Comparison of ENCODE assay signal across 8 mouse cellular contexts in genomic region chr7:99510087-99510501, GRCm38 (mm10). TPM values are rescaled to one million over a fixed set of nuclear protein-coding genes. Genes with fewer than 3 reads are reported as not detected.
A peak's percentile ranks its signal among the peaks of the same experiment; 100 is the strongest.
DNase-seq lines count a peak whose midpoint lies in the region; ATAC-seq and TF ChIP-seq lines count a peak whose summit lies in the region.

No protein-coding gene starts in this region.

- H3K4me1 ChIP-seq in hindbrain, postnatal 0 days (ENCODE audit: insufficient read depth, low read length): peaks cover 5% of the 10 kb centered on the region; the same call in 1 of the 2 replicates
- 0 out of 2 replicates have a peak, but pooled peaks cover 8% of the 10 kb centered on the region for H3K4me1 ChIP-seq in neural tube, embryonic 12.5 days

- under 1% methylated on average over 8 of the region's 8 CpGs for WGBS in hindbrain, postnatal 0 days
- WGBS in neural tube, embryonic 12.5 days: 11% methylated on average over 8 of the region's 8 CpGs

- no peaks in the 10 kb centered on the region for H3K36me3 ChIP-seq in hindbrain, postnatal 0 days (ENCODE audit: insufficient read depth, low read length)
- no peaks in the 10 kb centered on the region for H3K36me3 ChIP-seq in neural tube, embryonic 12.5 days

- peak overlapping the region; percentile 23 for H3K4me2 ChIP-seq in hindbrain, postnatal 0 days (ENCODE audit: low read depth, low read length)
- no peak overlapping the region; the same call in 1 of the 2 replicates for H3K4me2 ChIP-seq in neural tube, embryonic 12.5 days (replicated peaks)

- H3K27ac ChIP-seq in gastrocnemius, adult 2 months: no peak overlapping the region
- H3K27ac ChIP-seq in hindbrain, postnatal 0 days: peak overlapping the region; percentile 62
- H3K27ac ChIP-seq in neural tube, embryonic 12.5 days: no peak overlapping the region

- H3K27me3 ChIP-seq in hindbrain, postnatal 0 days (ENCODE audit: insufficient read depth, low read length): no peaks in the 10 kb centered on the region
- no peaks in the 10 kb centered on the region for H3K27me3 ChIP-seq in neural tube, embryonic 12.5 days (replicated peaks)

- ATAC-seq in common myeloid progenitor, adult 5-6 weeks (replicated peaks; ENCODE audit: low read depth, poor library complexity, severe bottlenecking): peak; percentile 33; the same call in 1 of the 2 replicates
- ATAC-seq in hindbrain, postnatal 0 days: peak; percentile 96
- ATAC-seq in neural tube, embryonic 12.5 days (ENCODE audit: low FRiP score, low read depth): 0 out of 2 replicates have a peak, but pooled peaks have one; percentile 44
- no peak for ATAC-seq in CD4-positive, CD25-positive, alpha-beta regulatory T cell, adult 4 months

- 0 out of 2 replicates have a peak overlapping the region, but pooled peaks have one; percentile 15 for H3K4me3 ChIP-seq in gastrocnemius, adult 2 months
- no peak overlapping the region for H3K4me3 ChIP-seq in hindbrain, postnatal 0 days (ENCODE audit: low read length)
- no peak overlapping the region for H3K4me3 ChIP-seq in neural tube, embryonic 12.5 days

- no peak for TF ChIP-seq CTCF in gastrocnemius, adult 2 months (IDR thresholded peaks at IDR 0.05)
- no peak for TF ChIP-seq CTCF in hindbrain, postnatal 0 days (IDR thresholded peaks at IDR 0.05; ENCODE audit: low read depth)

- no peaks in the 10 kb centered on the region for H3K9me3 ChIP-seq in hindbrain, postnatal 0 days (ENCODE audit: low read length)
- 0 out of 2 replicates have a peak, but pooled peaks cover 4% of the 10 kb centered on the region for H3K9me3 ChIP-seq in neural tube, embryonic 12.5 days

- no peak overlapping the region for H3K9ac ChIP-seq in hindbrain, postnatal 0 days (replicated peaks; ENCODE audit: low read length)
- H3K9ac ChIP-seq in neural tube, embryonic 12.5 days: no peak overlapping the region

- peak; percentile 44 for DNase-seq in Muller cell, postnatal 12 days (ENCODE audit: inconsistent ontology term)
- DNase-seq in gastrocnemius, adult 2 months: peak; percentile 68
- peak; percentile 80 for DNase-seq in hindbrain, postnatal 0 days (ENCODE audit: low spot score)
- DNase-seq in left cerebral cortex, postnatal 4 days: peak; percentile 66
- DNase-seq in cerebellum, adult 11-12 months: no peak

- intact Hi-C loops in gastrocnemius, adult 2 months (cut with DNase I): no loop called here
- intact Hi-C loops in left cerebral cortex, postnatal 4 days (cut with DNase I): no loop called here

RNA-seq across cellular contexts. Expression of gene Arrb1, which starts 25.2 kb away (rescaled TPM):
- 45.4 and 48.7 TPM in 2 replicates for total RNA-seq in common myeloid progenitor, adult 5-6 weeks (2017)
- 10 to 100 TPM in 1 of 2 experiments, 1 to 10 TPM in 1; 6.9 to 10.8 TPM for total RNA-seq in gastrocnemius, adult 2 months (2021)
- total RNA-seq in hindbrain, postnatal 0 days (2014; rRNA removed): 106 and 113 TPM in 2 replicates
- 13.5 and 13.7 TPM in 2 replicates for polyA plus RNA-seq in hindbrain, postnatal 0 days (2015; fragmentation: Nextera tagmentation; extraction: Ambion mirVana)
- total RNA-seq in left cerebral cortex, postnatal 4 days (2021): 100 to 1,000 TPM; 147 to 150 TPM
- polyA plus RNA-seq in neural tube, embryonic 12.5 days (2016; fragmentation: Nextera tagmentation; extraction: Ambion mirVana): 16.3 and 18.4 TPM in 2 replicates
- 10 to 100 TPM; 12.3 to 22.0 TPM for polyA plus RNA-seq in CD4-positive, CD25-positive, alpha-beta regulatory T cell, adult 4 months (2017; shearing (Covaris generic))

RNA-seq across cellular contexts. Expression of gene Rps3, which starts 26.6 kb away (rescaled TPM):
- 1,801 and 2,134 TPM in 2 replicates for total RNA-seq in common myeloid progenitor, adult 5-6 weeks (2017)
- 100 to 1,000 TPM; 242 to 287 TPM for total RNA-seq in gastrocnemius, adult 2 months (2021)
- 526 and 754 TPM in 2 replicates for total RNA-seq in hindbrain, postnatal 0 days (2014; rRNA removed)
- 456 and 459 TPM in 2 replicates for polyA plus RNA-seq in hindbrain, postnatal 0 days (2015; fragmentation: Nextera tagmentation; extraction: Ambion mirVana)
- 100 to 1,000 TPM; 379 to 396 TPM for total RNA-seq in left cerebral cortex, postnatal 4 days (2021)
- polyA plus RNA-seq in neural tube, embryonic 12.5 days (2016; fragmentation: Nextera tagmentation; extraction: Ambion mirVana): 536 and 541 TPM in 2 replicates
- polyA plus RNA-seq in CD4-positive, CD25-positive, alpha-beta regulatory T cell, adult 4 months (2017; shearing (Covaris generic)): 1,000 to 10,000 TPM; 2,515 to 4,056 TPM

RNA-seq across cellular contexts. Expression of gene Klhl35, which starts 44.3 kb away (rescaled TPM):
- not detected in 2 replicates for total RNA-seq in common myeloid progenitor, adult 5-6 weeks (2017)
- not detected for total RNA-seq in gastrocnemius, adult 2 months (2021)
- total RNA-seq in hindbrain, postnatal 0 days (2014; rRNA removed): 2.3 and 3.3 TPM in 2 replicates
- polyA plus RNA-seq in hindbrain, postnatal 0 days (2015; fragmentation: Nextera tagmentation; extraction: Ambion mirVana): 2.3 TPM in 2 replicates
- 1 to 10 TPM; 4.8 to 5.8 TPM for total RNA-seq in left cerebral cortex, postnatal 4 days (2021)
- polyA plus RNA-seq in neural tube, embryonic 12.5 days (2016; fragmentation: Nextera tagmentation; extraction: Ambion mirVana): 41.1 and 46.9 TPM in 2 replicates
- polyA plus RNA-seq in CD4-positive, CD25-positive, alpha-beta regulatory T cell, adult 4 months (2017; shearing (Covaris generic)): not detected
